Mouse (Mus musculus): ENCODE measurements at regions not wholly inside any gene's neighbourhood (a gene's known extent, or its start where the extent isn't known, plus 50 kb on each side); places are given as distances from the start of the nearest gene placed in this dataset.

DNA sequence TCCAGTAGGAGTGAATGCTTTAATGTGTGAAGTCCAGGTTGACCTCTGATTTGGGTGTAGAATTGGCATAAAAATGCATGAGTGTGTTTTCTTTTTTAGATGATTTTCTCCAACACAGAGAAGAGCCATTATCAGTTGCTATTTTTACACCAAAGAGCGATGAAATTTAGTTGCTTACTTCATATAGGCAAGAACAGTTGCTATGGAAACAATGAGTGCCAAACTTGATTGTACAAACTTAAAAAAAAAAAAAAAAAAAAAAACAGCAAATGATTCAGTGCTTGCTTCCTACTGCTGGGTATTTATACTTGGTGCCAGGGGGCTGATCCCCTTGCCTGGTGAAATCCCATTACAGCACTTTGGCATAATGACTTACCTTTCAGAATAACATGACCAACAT is 268.0 kb downstream of the Sec23a start:
- peak in 1 of 2 experiments; percentile 8 for DNase-seq (ENCODE audit: low spot score in 2 of 2)

GRCm38 (mm10) chr12:58728094-58728493 is 283.7 kb downstream of the Sec23a start:
- intact Hi-C loops (cut with DNase I): no loop called here
- DNase-seq (ENCODE audit: low spot score in 2 of 2): no peak

More for the DNA sequence above, 268.0 kb downstream of the Sec23a start:
- intact Hi-C loops (cut with DNase I): loop anchor here (5.0 kb wide), 2 partner anchors 91 to 174 kb away; no protein-coding TSS in a partner anchor

- intact Hi-C loops (cut with DNase I): no loop called here
These were observed 284.3 kb downstream of the Sec23a start for GRCm38 (mm10) chr12:58727547-58727946.

GRCm38 (mm10) chr12:58717908-58718307 is 293.9 kb downstream of the Sec23a start:
- intact Hi-C loops (cut with DNase I): no loop called here
- DNase-seq (ENCODE audit: low spot score in 2 of 2): no peak

More at GRCm38 (mm10) chr12:58727547-58727946, 284.3 kb downstream of the Sec23a start:
- DNase-seq (ENCODE audit: low spot score in 2 of 2): no peak

GRCm38 (mm10) chr12:58714207-58714606 is 297.6 kb downstream of the Sec23a start:
- DNase-seq (ENCODE audit: low spot score in 2 of 2): no peak
- intact Hi-C loops (cut with DNase I): no loop called here

DNA sequence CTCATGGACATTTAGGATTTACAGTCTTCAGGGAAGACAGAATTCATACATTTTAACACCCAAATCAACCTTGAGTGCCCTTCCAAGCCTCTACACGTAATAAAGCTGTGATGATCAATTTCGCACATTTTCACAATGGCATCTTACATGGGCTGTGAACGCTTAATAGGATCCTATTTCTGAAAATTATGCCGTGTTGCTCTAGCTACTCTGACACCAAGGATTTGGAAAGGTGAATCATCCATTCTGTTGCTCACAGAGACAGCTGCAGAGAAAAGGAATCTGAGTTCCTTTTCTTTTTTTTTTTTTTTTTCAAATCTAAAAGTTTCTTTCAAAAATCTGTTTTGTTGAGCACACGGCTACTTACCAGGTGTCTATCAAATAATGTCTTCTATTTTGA is 316.1 kb downstream of the Sec23a start:
- intact Hi-C loops (cut with DNase I): no loop called here
- no peak for DNase-seq (ENCODE audit: low spot score in 2 of 2)

DNA sequence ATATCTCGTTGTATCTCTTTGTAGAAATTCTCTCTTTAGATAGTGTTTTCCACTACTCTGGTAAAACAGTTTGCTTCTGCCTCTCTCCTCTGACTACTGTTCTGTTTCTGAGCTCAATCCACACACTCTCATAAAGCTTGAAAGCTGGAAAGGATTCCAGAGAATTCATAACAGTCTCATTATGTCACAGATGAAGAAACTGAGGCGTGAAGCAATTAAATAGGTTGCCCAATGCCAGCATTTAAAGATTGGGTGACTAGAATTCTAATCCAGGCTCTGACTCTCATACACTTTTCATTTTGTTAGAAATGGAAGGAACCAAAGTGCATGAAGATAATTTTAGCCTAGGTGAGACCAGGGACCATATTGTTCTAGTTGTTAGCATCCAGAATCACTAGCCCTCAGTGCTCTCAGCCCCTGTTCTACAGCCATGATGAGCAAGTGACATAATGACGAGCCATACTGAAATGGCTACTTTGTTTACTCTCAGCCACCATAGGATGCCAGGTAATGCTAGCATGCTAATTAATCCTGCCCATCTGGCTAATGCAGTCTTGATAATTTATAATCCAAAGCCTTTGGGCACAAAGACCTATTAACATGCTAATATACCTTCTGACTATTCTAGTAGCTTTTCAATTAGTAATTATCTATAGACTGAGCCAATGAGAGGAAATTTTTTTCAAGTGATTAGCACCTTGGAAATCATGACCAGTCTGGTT is 341.7 kb downstream of the Sec23a start:
- intact Hi-C loops (cut with DNase I): no loop called here
- DNase-seq (ENCODE audit: low spot score in 2 of 2): no peak

- intact Hi-C loops (cut with DNase I): loop anchor here (5.0 kb wide), 2 partner anchors 88 to 442 kb away; partner anchors contain the start of gene Sstr1
- DNase-seq (ENCODE audit: low spot score in 2 of 2): peak in 1 of 2 experiments; percentile 23
These were observed 357.2 kb downstream of the Sec23a start for GRCm38 (mm10) chr12:58654530-58655056.

DNA sequence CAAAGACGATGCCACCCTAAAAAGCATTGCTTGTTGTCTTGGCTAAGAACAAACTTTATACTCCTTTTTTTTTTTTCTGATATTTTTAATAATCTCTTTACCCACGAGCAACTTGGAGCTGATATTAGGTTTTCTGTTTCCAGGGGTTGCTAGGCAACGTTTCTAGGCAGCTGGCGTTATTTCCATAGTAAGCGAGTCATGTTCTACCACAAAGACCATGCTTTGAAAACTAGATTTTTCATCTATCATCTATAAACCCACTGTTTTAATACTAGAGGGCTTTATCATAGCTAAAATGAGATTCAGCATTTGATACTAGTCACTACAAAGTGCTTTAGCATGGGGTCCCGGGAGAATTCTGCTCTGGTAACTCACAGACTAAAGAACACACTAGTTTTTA is 358.1 kb downstream of the Sec23a start:
- intact Hi-C loops (cut with DNase I): loop anchor here (2.0 to 5.0 kb wide), 3 partner anchors 21 to 441 kb away; partner anchors contain the start of gene Sstr1
- DNase-seq (ENCODE audit: low spot score in 2 of 2): no peak

GRCm38 (mm10) chr12:58653222-58653621 is 358.6 kb downstream of the Sec23a start:
- intact Hi-C loops (cut with DNase I): loop anchor here (2.0 to 5.0 kb wide), 3 partner anchors 22 to 441 kb away; partner anchors contain the start of gene Sstr1
- DNase-seq (ENCODE audit: low spot score in 2 of 2): peak in 1 of 2 experiments; percentile 14

DNA sequence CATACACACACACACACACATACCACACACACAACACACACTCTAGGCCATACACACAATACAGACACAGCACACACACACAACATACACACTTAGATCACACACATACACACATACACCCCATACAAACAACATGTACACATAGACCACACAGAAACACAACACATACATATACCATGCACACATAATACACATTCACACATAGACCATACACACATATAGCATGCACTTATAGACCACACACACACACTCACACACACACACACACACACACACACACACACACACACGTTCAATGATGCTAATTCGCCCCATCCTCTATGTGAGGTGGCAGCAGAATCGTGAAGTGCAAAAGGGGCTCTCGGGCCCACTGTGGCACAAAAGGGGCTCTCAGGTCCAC is 359.1 kb downstream of the Sec23a start:
- intact Hi-C loops (cut with DNase I): loop anchor here (2.0 to 5.0 kb wide), 3 partner anchors 22 to 440 kb away; partner anchors contain the start of gene Sstr1
- DNase-seq (ENCODE audit: low spot score in 2 of 2): no peak

- intact Hi-C loops (cut with DNase I): no loop called here
- no peak for DNase-seq (ENCODE audit: low spot score in 2 of 2)
These were observed 363.5 kb downstream of the Sec23a start for GRCm38 (mm10) chr12:58648322-58648721.

DNA sequence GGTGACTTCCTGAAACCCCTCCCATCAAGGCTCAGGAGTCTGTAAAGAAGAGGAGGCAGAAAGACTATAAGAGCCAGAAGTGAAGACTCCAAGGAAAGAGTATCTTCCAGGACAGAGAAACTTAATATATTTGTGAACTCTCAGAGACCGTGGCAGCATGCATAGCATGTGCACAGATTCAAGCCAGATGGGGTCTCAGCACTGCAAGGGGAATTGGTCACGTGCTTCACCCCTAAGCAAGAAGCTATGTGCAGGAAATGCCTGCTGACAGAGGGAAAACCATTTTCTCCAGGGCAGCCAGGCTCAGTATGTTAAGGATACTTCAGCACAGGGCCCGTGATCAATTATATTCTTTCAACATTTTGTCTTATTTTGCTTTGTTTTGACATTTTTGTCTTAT is 368.0 kb downstream of the Sec23a start:
- intact Hi-C loops (cut with DNase I): no loop called here

DNA sequence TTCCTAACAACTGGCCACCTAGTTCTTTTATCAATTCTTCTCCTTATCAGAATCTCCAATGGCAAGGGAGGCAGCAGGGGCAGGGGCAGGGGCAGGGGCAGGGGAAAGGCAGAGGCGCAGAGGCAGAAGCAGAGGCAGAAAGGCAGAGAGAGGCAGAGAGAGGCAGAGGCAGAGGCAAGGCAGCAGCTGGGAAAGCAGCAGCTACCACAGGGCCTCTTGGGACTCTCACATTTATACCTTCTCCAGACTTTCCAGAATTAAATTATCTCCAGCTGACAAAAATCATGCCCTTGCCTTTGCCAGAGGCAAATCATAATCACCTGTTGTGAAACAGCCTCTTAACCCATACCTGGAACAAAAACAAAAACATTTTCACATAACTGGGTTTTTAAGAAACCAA is 370.4 kb upstream of the Clec14a start:
- no peak for DNase-seq (ENCODE audit: low spot score in 2 of 2)
- intact Hi-C loops (cut with DNase I): loop anchor here (5.0 kb wide), 1 partner anchor 812 kb away; no protein-coding TSS in a partner anchor

More for the DNA sequence above, 368.0 kb downstream of the Sec23a start:
- no peak for DNase-seq (ENCODE audit: low spot score in 2 of 2)

DNA sequence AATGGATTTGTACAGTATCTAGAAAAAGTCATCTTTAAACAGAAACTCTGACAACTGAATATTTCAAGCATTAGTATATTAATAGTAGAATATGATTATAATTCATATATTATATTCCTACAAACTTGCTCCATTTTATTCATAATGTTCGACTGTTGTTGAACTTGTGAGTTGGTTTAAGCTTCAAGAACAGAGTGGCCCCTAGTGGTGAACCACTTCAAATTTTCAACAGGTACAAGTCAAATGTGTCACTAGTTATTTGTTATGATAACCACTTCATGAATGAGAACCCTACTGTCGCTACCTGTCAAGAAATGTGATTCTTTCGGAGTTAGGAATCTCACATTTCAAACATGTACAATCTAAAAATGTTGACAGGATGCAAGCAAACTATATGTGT is 369.2 kb upstream of the Clec14a start:
- intact Hi-C loops (cut with DNase I): loop anchor here (5.0 kb wide), 1 partner anchor 811 kb away; no protein-coding TSS in a partner anchor

GRCm38 (mm10) chr12:58632529-58632928 is 363.4 kb upstream of the Clec14a start:
- intact Hi-C loops (cut with DNase I): no loop called here
- no peak for DNase-seq (ENCODE audit: low spot score in 2 of 2)

More for the DNA sequence above, 369.2 kb upstream of the Clec14a start:
- no peak for DNase-seq (ENCODE audit: low spot score in 2 of 2)

DNA sequence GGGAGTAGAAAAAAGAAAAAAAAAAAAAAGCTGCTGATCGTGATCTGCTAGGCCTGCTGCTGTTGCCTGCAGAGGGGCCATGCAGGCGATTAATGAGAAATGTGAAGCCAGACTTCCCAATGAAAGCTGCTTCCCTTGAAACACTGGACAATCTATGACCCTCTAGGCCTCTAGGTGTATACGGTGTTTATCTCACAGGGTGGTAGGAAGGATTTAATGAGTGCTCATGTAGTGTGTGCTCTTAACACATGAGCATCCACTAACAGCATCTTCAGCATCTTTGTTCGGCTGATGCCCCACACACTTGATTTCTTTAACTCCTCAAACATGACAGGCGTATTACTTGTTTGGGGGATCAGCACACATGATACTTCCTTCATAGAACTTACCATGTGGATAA is 359.7 kb upstream of the Clec14a start:
- intact Hi-C loops (cut with DNase I): no loop called here
- DNase-seq (ENCODE audit: low spot score in 2 of 2): no peak

DNA sequence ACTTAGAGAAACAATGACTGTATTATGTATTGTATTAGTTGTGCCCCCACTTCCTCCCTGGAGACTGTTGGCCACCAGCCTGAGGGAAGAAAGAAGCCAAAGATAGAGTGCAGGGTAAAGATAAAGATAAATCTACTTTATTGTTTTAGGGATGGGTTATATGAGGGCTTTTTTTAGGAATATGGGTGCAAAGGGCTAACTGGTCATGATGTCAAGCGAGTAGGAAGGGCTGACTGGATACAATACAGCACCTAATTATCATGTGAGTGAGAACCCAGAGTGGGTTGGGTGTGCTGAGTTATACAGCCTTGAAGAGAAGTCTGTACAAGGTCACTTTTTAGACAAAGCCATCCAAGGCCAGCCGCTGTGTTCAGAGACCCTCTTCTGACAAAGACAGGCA is 356.1 kb upstream of the Clec14a start:
- no peak for DNase-seq (ENCODE audit: low spot score in 2 of 2)
- intact Hi-C loops (cut with DNase I): no loop called here

- DNase-seq (ENCODE audit: low spot score in 2 of 2): no peak
- intact Hi-C loops (cut with DNase I): no loop called here
These were observed 350.6 kb upstream of the Clec14a start for GRCm38 (mm10) chr12:58619508-58620310.

GRCm38 (mm10) chr12:58594781-58595180 is 325.7 kb upstream of the Clec14a start:
- intact Hi-C loops (cut with DNase I): no loop called here
- no peak for DNase-seq (ENCODE audit: low spot score in 2 of 2)
